ENCODE assay signal across 8 mouse cellular contexts in the genomic region with DNA sequence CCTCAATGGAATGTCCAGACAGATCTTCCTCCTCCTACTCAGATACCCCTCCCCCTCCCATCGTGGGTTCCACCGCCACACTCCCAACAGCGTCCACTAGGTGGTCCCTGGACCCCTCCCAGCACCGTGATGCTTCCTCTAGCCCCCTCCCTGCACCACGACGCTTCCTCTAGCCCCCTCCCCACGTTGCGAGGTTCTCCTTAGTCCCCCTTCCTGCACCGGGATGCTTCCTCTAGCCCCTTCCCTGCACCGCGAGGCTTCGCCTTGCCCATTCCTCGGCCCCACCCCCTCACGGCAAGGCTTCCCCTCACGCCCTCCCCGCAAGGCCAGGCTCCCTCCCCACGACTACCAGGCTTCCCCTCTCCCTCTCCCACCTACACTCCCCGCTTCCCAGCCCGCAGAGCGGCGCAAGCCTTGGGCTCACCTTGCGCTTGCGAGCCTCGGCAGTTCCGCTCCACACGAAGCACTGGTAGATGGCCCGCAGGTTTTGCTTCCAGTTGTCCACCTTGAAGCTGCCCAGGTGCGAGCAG. TPM values are rescaled to one million over a fixed set of nuclear protein-coding genes. Genes with fewer than 3 reads are reported as not detected.
DNase-seq lines count a peak whose midpoint lies in the region; ATAC-seq and TF ChIP-seq lines count a peak whose summit lies in the region.

No protein-coding gene starts in this region.

- no peak for TF ChIP-seq POLR2A in small intestine, adult 2 months (IDR thresholded peaks at IDR 0.05; ENCODE audit: low read depth, low read length)

- intact Hi-C loops in left cerebral cortex, postnatal 10 days (cut with DNase I), result no loop called here

- ATAC-seq in hindbrain, embryonic 11.5 days (ENCODE audit: low FRiP score), result peak; percentile 60

- WGBS in embryonic facial prominence, embryonic 10.5 days, result under 1% methylated on average over 28 of the region's 28 CpGs
- WGBS in hindbrain, embryonic 11.5 days, result 0% methylated on average over 28 of the region's 28 CpGs
- WGBS in small intestine, adult 2 months, result under 1% methylated on average over 28 of the region's 28 CpGs

- peaks cover 26% of the 10 kb centered on the region for H3K4me1 ChIP-seq in embryonic facial prominence, embryonic 10.5 days
- peaks cover 3% of the 10 kb centered on the region; the same call in 1 of the 2 replicates for H3K4me1 ChIP-seq in hindbrain, embryonic 11.5 days (replicated peaks; ENCODE audit: control insufficient read depth, insufficient read depth, low read length)
- peaks cover 43% of the 10 kb centered on the region for H3K4me1 ChIP-seq in megakaryocyte, embryonic 14.5 days
- H3K4me1 ChIP-seq in small intestine, adult 2 months (ENCODE audit: control insufficient read depth, insufficient read depth, insufficient read length, low read length), result 0 out of 2 replicates have a peak, but pooled peaks cover 2% of the 10 kb centered on the region

- H3K27me3 ChIP-seq in embryonic facial prominence, embryonic 10.5 days (replicated peaks; ENCODE audit: low read depth, poor library complexity, severe bottlenecking), result no peaks in the 10 kb centered on the region
- H3K27me3 ChIP-seq in hindbrain, embryonic 11.5 days (ENCODE audit: control insufficient read depth, insufficient read depth, low read length), result no peaks in the 10 kb centered on the region
- no peaks in the 10 kb centered on the region for H3K27me3 ChIP-seq in megakaryocyte, embryonic 14.5 days (replicated peaks)
- H3K27me3 ChIP-seq in small intestine, adult 2 months (ENCODE audit: control insufficient read depth, insufficient read depth, low read length), result no peaks in the 10 kb centered on the region

- H3K4me2 ChIP-seq in hindbrain, embryonic 11.5 days (replicated peaks; ENCODE audit: low read depth, low read length), result peak overlapping the region; percentile 50

- peaks cover 17% of the 10 kb centered on the region for H3K36me3 ChIP-seq in embryonic facial prominence, embryonic 10.5 days (replicated peaks)
- no peaks in the 10 kb centered on the region for H3K36me3 ChIP-seq in hindbrain, embryonic 11.5 days (ENCODE audit: control insufficient read depth, insufficient read depth, low read length)
- H3K36me3 ChIP-seq in megakaryocyte, embryonic 14.5 days (replicated peaks; ENCODE audit: low read length), result peaks cover 4% of the 10 kb centered on the region
- no peaks in the 10 kb centered on the region for H3K36me3 ChIP-seq in small intestine, adult 2 months (ENCODE audit: control insufficient read depth, insufficient read depth, low read length)

- peak overlapping the region; percentile 99 for H3K4me3 ChIP-seq in embryonic facial prominence, embryonic 10.5 days
- H3K4me3 ChIP-seq in hindbrain, embryonic 11.5 days (ENCODE audit: low read depth, low read length), result peak overlapping the region; percentile 97
- peak overlapping the region; percentile 92 for H3K4me3 ChIP-seq in megakaryocyte, embryonic 14.5 days (replicated peaks)
- peak overlapping the region; percentile 82 for H3K4me3 ChIP-seq in small intestine, adult 2 months (ENCODE audit: low read depth, low read length)

- H3K27ac ChIP-seq in embryonic facial prominence, embryonic 10.5 days (replicated peaks), result peak overlapping the region; percentile 99
- peak overlapping the region; percentile 97 for H3K27ac ChIP-seq in hindbrain, embryonic 11.5 days (ENCODE audit: low read depth, low read length)
- peak overlapping the region; percentile 90 for H3K27ac ChIP-seq in small intestine, adult 2 months (ENCODE audit: insufficient read depth, low read depth, low read length)

- H3K9ac ChIP-seq in hindbrain, embryonic 11.5 days (ENCODE audit: low read depth, low read length), result peak overlapping the region; percentile 100

- DNase-seq in adrenal gland, adult 8-10 months, result peak; percentile 67
- DNase-seq in adrenal gland, adult 2 months, result no peak
- DNase-seq in T-cell, adult 2 months (ENCODE audit: low spot score), result peak; percentile 41
- peak; percentile 89 for DNase-seq in embryonic facial prominence, embryonic 10.5 days (ENCODE audit: low spot score)
- DNase-seq in hindbrain, embryonic 11.5 days (ENCODE audit: low spot score), result peak; percentile 91
- peak; percentile 50 to 84 for DNase-seq in left cerebral cortex, postnatal 10 days (ENCODE audit: extremely low spot score in 1 of 2, low spot score in 2 of 2)

- H3K9me3 ChIP-seq in embryonic facial prominence, embryonic 10.5 days, result no peaks in the 10 kb centered on the region
- H3K9me3 ChIP-seq in hindbrain, embryonic 11.5 days (ENCODE audit: control insufficient read depth, low read length), result no peaks in the 10 kb centered on the region
- H3K9me3 ChIP-seq in megakaryocyte, embryonic 14.5 days, result no peaks in the 10 kb centered on the region

- no peak; the same call in 1 of the 2 replicates for TF ChIP-seq CTCF in small intestine, adult 2 months (IDR thresholded peaks at IDR 0.05; ENCODE audit: extremely low read depth, insufficient read length, insufficient replicate concordance, low read depth, low read length)

RNA-seq across cellular contexts. Expression of gene Usp22, which starts 0.5 kb away (rescaled TPM):
- total RNA-seq in adrenal gland, adult 8-10 months (2022), result 10 to 100 TPM; 81.5 to 98.0 (median 85.4) TPM
- total RNA-seq in adrenal gland, adult 2 months (2021), result 10 to 100 TPM; 62.5 to 62.6 TPM
- polyA plus RNA-seq in adrenal gland, adult 2 months (2012; rRNA removed), result 126 and 150 TPM in 2 replicates
- polyA plus RNA-seq in embryonic facial prominence, embryonic 10.5 days (2016; fragmentation: Nextera tagmentation; extraction: Ambion mirVana), result 185 and 189 TPM in 2 replicates
- 273 and 295 TPM in 2 replicates for polyA plus RNA-seq in hindbrain, embryonic 11.5 days (2014; fragmentation: Nextera tagmentation; extraction: Ambion mirVana)
- 100 to 1,000 TPM; 428 to 446 TPM for total RNA-seq in left cerebral cortex, postnatal 10 days (2021)
- 6.4 and 11.4 TPM in 2 replicates for polyA plus RNA-seq in megakaryocyte, embryonic 14.5 days (2012; ENCODE audit: insufficient read depth, low replicate concordance)
- 14.5 and 25.1 TPM in 2 replicates for polyA plus RNA-seq in small intestine, adult 2 months (2012; rRNA removed)

RNA-seq across cellular contexts. Expression of gene Aldh3a1, which starts 33.0 kb away (rescaled TPM):
- total RNA-seq in adrenal gland, adult 8-10 months (2022), result under 1 TPM in 2 of 4 experiments, not detected in 2; 0.28 to 0.46 TPM
- under 1 TPM in 1 of 2 experiments, not detected in 1; 0.95 TPM for total RNA-seq in adrenal gland, adult 2 months (2021)
- polyA plus RNA-seq in adrenal gland, adult 2 months (2012; rRNA removed), result 0.08 and 0.15 TPM in 2 replicates
- polyA plus RNA-seq in embryonic facial prominence, embryonic 10.5 days (2016; fragmentation: Nextera tagmentation; extraction: Ambion mirVana), result not detected in 2 replicates
- polyA plus RNA-seq in hindbrain, embryonic 11.5 days (2014; fragmentation: Nextera tagmentation; extraction: Ambion mirVana), result not detected in 2 replicates
- 1 to 10 TPM; 1.3 to 1.5 TPM for total RNA-seq in left cerebral cortex, postnatal 10 days (2021)
- 0.35 TPM in 1 of 2 replicates, not detected in the other for polyA plus RNA-seq in megakaryocyte, embryonic 14.5 days (2012; ENCODE audit: insufficient read depth, low replicate concordance)
- polyA plus RNA-seq in small intestine, adult 2 months (2012; rRNA removed), result 0.16 and 3.7 TPM in 2 replicates

RNA-seq across cellular contexts. Expression of gene Tnfrsf13b, which starts 47.8 kb away (rescaled TPM):
- 1 to 10 TPM in 2 of 4 experiments, under 1 TPM in 2; 0.17 to 2.2 (median 0.84) TPM for total RNA-seq in adrenal gland, adult 8-10 months (2022)
- under 1 TPM; 0.40 to 0.83 TPM for total RNA-seq in adrenal gland, adult 2 months (2021)
- polyA plus RNA-seq in adrenal gland, adult 2 months (2012; rRNA removed), result 3.5 and 4.5 TPM in 2 replicates
- polyA plus RNA-seq in embryonic facial prominence, embryonic 10.5 days (2016; fragmentation: Nextera tagmentation; extraction: Ambion mirVana), result 0.86 and 1.2 TPM in 2 replicates
- 1.1 and 1.2 TPM in 2 replicates for polyA plus RNA-seq in hindbrain, embryonic 11.5 days (2014; fragmentation: Nextera tagmentation; extraction: Ambion mirVana)
- total RNA-seq in left cerebral cortex, postnatal 10 days (2021), result 1 to 10 TPM; 2.1 to 2.5 TPM
- 28.3 and 47.0 TPM in 2 replicates for polyA plus RNA-seq in megakaryocyte, embryonic 14.5 days (2012; ENCODE audit: insufficient read depth, low replicate concordance)
- polyA plus RNA-seq in small intestine, adult 2 months (2012; rRNA removed), result 12.2 and 30.8 TPM in 2 replicates
